Mouse (Mus musculus): ENCODE data around the gene Rnase1. TPM values are rescaled to one million over a fixed set of nuclear protein-coding genes. Genes with fewer than 3 reads are reported as not detected.
"Not testable (repeated sequence)": the region's sequence is repeated elsewhere in the genome, so short reads cannot be mapped to it uniquely, and the experiment has no call there.

Rnase1 gene
- total RNA-seq (2021), result under 1 TPM; 0.52 to 0.53 TPM

- intact Hi-C loops (cut with DNase I), result no loop called here
- no peak for DNase-seq (ENCODE audit: low spot score)
Observed at GRCm38 (mm10) chr14:51146685-51147084, at the start of gene Rnase1. Gene Rnase1, minus strand, starts transcription at chr14:51146785.

- peak; percentile 31 for DNase-seq (ENCODE audit: low spot score)
- intact Hi-C loops (cut with DNase I), result no loop called here
Observed at GRCm38 (mm10) chr14:51195681-51196080, 49.1 kb upstream of the Rnase1 start.

- DNase-seq (ENCODE audit: low spot score); intact Hi-C loops (cut with DNase I): not testable (repeated sequence)
Observed at GRCm38 (mm10) chr14:51181051-51181450, 34.5 kb upstream of the Rnase1 start.

- intact Hi-C loops (cut with DNase I), result loop anchor here (2.0 kb wide), 1 partner anchor 71 kb away; no protein-coding TSS in a partner anchor
Observed at GRCm38 (mm10) chr14:51173843-51174242, 27.3 kb upstream of the Rnase1 start.

GRCm38 (mm10) chr14:51172947-51173346 is 26.4 kb upstream of the Rnase1 start:
- not testable (repeated sequence) for DNase-seq (ENCODE audit: low spot score)
- intact Hi-C loops (cut with DNase I), result loop anchor here (2.0 kb wide), 1 partner anchor 70 kb away; no protein-coding TSS in a partner anchor

More at GRCm38 (mm10) chr14:51173843-51174242, 27.3 kb upstream of the Rnase1 start:
- no peak for DNase-seq (ENCODE audit: low spot score)

- intact Hi-C loops (cut with DNase I), result loop anchor here (2.0 kb wide), 1 partner anchor 69 kb away; no protein-coding TSS in a partner anchor
Observed at GRCm38 (mm10) chr14:51172095-51172865, 25.7 kb upstream of the Rnase1 start.

GRCm38 (mm10) chr14:51166068-51166467 is 19.5 kb upstream of the Rnase1 start:
- intact Hi-C loops (cut with DNase I), result no loop called here
- DNase-seq (ENCODE audit: low spot score), result no peak

More at GRCm38 (mm10) chr14:51172095-51172865, 25.7 kb upstream of the Rnase1 start:
- not testable (repeated sequence) for DNase-seq (ENCODE audit: low spot score)

- no peak for DNase-seq (ENCODE audit: low spot score)
- intact Hi-C loops (cut with DNase I), result no loop called here
Observed at GRCm38 (mm10) chr14:51165435-51165834, 18.9 kb upstream of the Rnase1 start.

- intact Hi-C loops (cut with DNase I); DNase-seq (ENCODE audit: low spot score): not testable (repeated sequence)
Observed at GRCm38 (mm10) chr14:51163323-51163722, 16.7 kb upstream of the Rnase1 start.

GRCm38 (mm10) chr14:51161976-51162375 is 15.4 kb upstream of the Rnase1 start, which contains the start of gene Rnase2b:
Gene Rnase2b, plus strand, starts transcription at chr14:51162260.
- not testable (repeated sequence) for DNase-seq (ENCODE audit: low spot score)

GRCm38 (mm10) chr14:51157072-51157471 is 10.5 kb upstream of the Rnase1 start:
- intact Hi-C loops (cut with DNase I), result no loop called here
- DNase-seq (ENCODE audit: low spot score), result no peak

More at GRCm38 (mm10) chr14:51161976-51162375, 15.4 kb upstream of the Rnase1 start, which contains the start of gene Rnase2b:
- intact Hi-C loops (cut with DNase I), result not testable (repeated sequence)

- intact Hi-C loops (cut with DNase I), result no loop called here
- no peak for DNase-seq (ENCODE audit: low spot score)
Observed at GRCm38 (mm10) chr14:51156736-51157068, 10.1 kb upstream of the Rnase1 start.

GRCm38 (mm10) chr14:51156056-51156735 is 9.6 kb upstream of the Rnase1 start:
- no peak for DNase-seq (ENCODE audit: low spot score)
- intact Hi-C loops (cut with DNase I), result no loop called here

- DNase-seq (ENCODE audit: low spot score), result no peak
- intact Hi-C loops (cut with DNase I), result no loop called here
Observed at GRCm38 (mm10) chr14:51152249-51152870, 5.8 kb upstream of the Rnase1 start.

GRCm38 (mm10) chr14:51150206-51150831 is 3.7 kb upstream of the Rnase1 start:
- intact Hi-C loops (cut with DNase I), result no loop called here
- no peak for DNase-seq (ENCODE audit: low spot score)

- intact Hi-C loops (cut with DNase I), result no loop called here
- DNase-seq (ENCODE audit: low spot score), result no peak
Observed at GRCm38 (mm10) chr14:51149164-51149563, 2.6 kb upstream of the Rnase1 start.

GRCm38 (mm10) chr14:51148006-51148405 is 1.4 kb upstream of the Rnase1 start:
- intact Hi-C loops (cut with DNase I), result no loop called here

GRCm38 (mm10) chr14:51145521-51145920 is 1.1 kb downstream of the Rnase1 start:
- no peak for DNase-seq (ENCODE audit: low spot score)

More at GRCm38 (mm10) chr14:51148006-51148405, 1.4 kb upstream of the Rnase1 start:
- DNase-seq (ENCODE audit: low spot score), result no peak

GRCm38 (mm10) chr14:51144451-51144850 is 2.1 kb downstream of the Rnase1 start:
- no peak for DNase-seq (ENCODE audit: low spot score)
- intact Hi-C loops (cut with DNase I), result no loop called here

More at GRCm38 (mm10) chr14:51145521-51145920, 1.1 kb downstream of the Rnase1 start:
- intact Hi-C loops (cut with DNase I), result no loop called here

- intact Hi-C loops (cut with DNase I), result no loop called here
Observed at GRCm38 (mm10) chr14:51143937-51144336, 2.6 kb downstream of the Rnase1 start.

More at GRCm38 (mm10) chr14:51143937-51144336, 2.6 kb downstream of the Rnase1 start:
- no peak for DNase-seq (ENCODE audit: low spot score)

All from heart, postnatal 25 days (tissue).